Mouse (Mus musculus): ENCODE results near the gene Ccdc149. TPM values are rescaled to one million over a fixed set of nuclear protein-coding genes. Genes with fewer than 3 reads are reported as not detected.

Gene Ccdc149
- polyA plus RNA-seq, 1 experiment from 2014 or later = 3.2 TPM

DNA sequence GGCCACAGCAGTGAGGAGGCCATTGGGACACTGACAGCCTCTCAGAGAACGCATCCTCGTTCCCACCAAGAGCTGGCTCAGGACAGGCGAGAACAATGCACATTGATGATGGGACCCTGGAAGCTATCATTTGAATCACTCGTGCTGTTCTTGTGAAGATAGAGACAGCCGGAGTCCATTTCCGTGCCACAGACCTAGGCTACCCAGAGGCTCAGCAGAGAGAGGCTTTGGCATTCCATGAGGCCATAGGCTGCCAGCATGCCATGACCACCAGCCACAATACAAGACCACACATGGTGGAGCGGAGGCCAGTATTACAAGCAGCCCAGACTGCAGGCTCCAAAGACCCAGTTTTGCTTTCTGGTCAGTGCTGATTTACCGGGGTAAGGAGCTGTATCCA lies 88.5 kb downstream of the Ccdc149 start:
- no peak for ATAC-seq (replicated peaks; ENCODE audit: low FRiP score)
- no peaks in the 10 kb centered on the region for H3K9me3 ChIP-seq (ENCODE audit: control insufficient read depth, low read length)
- no peak overlapping the region for H3K4me2 ChIP-seq (ENCODE audit: low read depth, low read length, severe bottlenecking)
- H3K27ac ChIP-seq (ENCODE audit: low read depth, low read length) = no peak overlapping the region
- H3K27me3 ChIP-seq (ENCODE audit: control insufficient read depth, insufficient read depth, low read length) = no peaks in the 10 kb centered on the region
- H3K9ac ChIP-seq (ENCODE audit: low read length) = no peak overlapping the region
- no peaks in the 10 kb centered on the region for H3K4me1 ChIP-seq (replicated peaks; ENCODE audit: control insufficient read depth, insufficient read depth, low read length)
- H3K4me3 ChIP-seq (ENCODE audit: low read depth, low read length) = no peak overlapping the region
- no peak for DNase-seq (ENCODE audit: low spot score)
- 86% methylated on average over 8 of the region's 8 CpGs for WGBS
- no peaks in the 10 kb centered on the region for H3K36me3 ChIP-seq (ENCODE audit: control insufficient read depth, insufficient read depth, low read length)

DNA sequence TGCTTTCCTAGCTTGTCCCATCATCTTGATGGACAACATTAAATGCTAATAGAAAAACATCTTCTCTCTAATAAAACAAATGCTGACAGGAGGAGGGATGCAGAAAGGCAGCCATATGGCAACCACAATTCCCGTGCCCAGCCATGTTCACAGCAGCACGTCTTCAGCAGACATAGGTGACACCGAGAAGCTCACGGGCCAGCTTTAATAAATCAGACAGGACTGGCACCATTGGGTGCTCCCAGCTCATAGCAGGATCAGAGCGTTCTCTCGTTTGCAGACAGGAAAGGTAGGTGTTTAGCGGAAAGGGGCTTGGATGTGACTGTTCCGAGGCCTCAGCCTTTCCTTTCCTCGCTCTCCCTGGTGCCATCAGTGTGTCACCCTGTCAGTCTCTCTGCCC lies 95.5 kb downstream of the Ccdc149 start:
- ATAC-seq (replicated peaks; ENCODE audit: low FRiP score) = no peak
- no peak for DNase-seq (ENCODE audit: low spot score)
- Histone ChIP-seq H3K27me3 (ENCODE audit: control insufficient read depth, insufficient read depth, low read length) (no peaks in the 10 kb centered on the region), H3K9ac (ENCODE audit: low read length) (no peak overlapping the region), H3K9me3 (ENCODE audit: control insufficient read depth, low read length) (no peaks in the 10 kb centered on the region), H3K4me2 (ENCODE audit: low read depth, low read length, severe bottlenecking) (no peak overlapping the region), H3K36me3 (ENCODE audit: control insufficient read depth, insufficient read depth, low read length) (no peaks in the 10 kb centered on the region), H3K27ac (ENCODE audit: low read depth, low read length) (no peak overlapping the region), H3K4me3 (ENCODE audit: low read depth, low read length) (no peak overlapping the region), H3K4me1 (replicated peaks; ENCODE audit: control insufficient read depth, insufficient read depth, low read length) (no peaks in the 10 kb centered on the region)
- 89% methylated on average over 9 of the region's 9 CpGs for WGBS

DNA sequence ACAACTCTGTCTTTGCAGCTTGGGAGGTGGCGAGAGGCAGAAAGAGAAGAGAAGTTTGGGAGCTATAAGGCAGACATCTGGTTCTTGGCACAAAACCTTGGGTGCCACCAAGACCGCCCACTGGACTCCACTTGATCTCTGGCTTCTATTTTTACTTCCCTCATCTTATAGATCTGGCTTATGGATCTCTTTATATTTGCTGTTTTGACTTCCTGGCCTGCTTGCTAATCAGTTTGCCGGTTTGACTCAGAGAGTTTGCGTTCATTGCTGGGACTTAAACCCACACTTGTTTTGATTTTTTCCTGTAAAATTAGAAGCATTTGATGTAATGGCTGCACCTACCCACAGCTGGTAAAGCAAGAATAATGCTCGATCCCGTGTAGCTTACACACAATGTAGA lies 100.4 kb downstream of the Ccdc149 start:
- no peaks in the 10 kb centered on the region for H3K27me3 ChIP-seq (ENCODE audit: control insufficient read depth, insufficient read depth, low read length)
- H3K4me2 ChIP-seq (ENCODE audit: low read depth, low read length, severe bottlenecking) = no peak overlapping the region
- H3K36me3 ChIP-seq (ENCODE audit: control insufficient read depth, insufficient read depth, low read length) = no peaks in the 10 kb centered on the region
- H3K9me3 ChIP-seq (ENCODE audit: control insufficient read depth, low read length) = no peaks in the 10 kb centered on the region
- no peak overlapping the region for H3K27ac ChIP-seq (ENCODE audit: low read depth, low read length)
- H3K4me1 ChIP-seq (replicated peaks; ENCODE audit: control insufficient read depth, insufficient read depth, low read length) = no peaks in the 10 kb centered on the region; the same call in 1 of the 2 replicates
- H3K4me3 ChIP-seq (ENCODE audit: low read depth, low read length) = no peak overlapping the region
- H3K9ac ChIP-seq (ENCODE audit: low read length) = no peak overlapping the region
- WGBS = 90% methylated on average over 6 of the region's 6 CpGs
- ATAC-seq (replicated peaks; ENCODE audit: low FRiP score) = no peak
- DNase-seq (ENCODE audit: low spot score) = no peak

DNA sequence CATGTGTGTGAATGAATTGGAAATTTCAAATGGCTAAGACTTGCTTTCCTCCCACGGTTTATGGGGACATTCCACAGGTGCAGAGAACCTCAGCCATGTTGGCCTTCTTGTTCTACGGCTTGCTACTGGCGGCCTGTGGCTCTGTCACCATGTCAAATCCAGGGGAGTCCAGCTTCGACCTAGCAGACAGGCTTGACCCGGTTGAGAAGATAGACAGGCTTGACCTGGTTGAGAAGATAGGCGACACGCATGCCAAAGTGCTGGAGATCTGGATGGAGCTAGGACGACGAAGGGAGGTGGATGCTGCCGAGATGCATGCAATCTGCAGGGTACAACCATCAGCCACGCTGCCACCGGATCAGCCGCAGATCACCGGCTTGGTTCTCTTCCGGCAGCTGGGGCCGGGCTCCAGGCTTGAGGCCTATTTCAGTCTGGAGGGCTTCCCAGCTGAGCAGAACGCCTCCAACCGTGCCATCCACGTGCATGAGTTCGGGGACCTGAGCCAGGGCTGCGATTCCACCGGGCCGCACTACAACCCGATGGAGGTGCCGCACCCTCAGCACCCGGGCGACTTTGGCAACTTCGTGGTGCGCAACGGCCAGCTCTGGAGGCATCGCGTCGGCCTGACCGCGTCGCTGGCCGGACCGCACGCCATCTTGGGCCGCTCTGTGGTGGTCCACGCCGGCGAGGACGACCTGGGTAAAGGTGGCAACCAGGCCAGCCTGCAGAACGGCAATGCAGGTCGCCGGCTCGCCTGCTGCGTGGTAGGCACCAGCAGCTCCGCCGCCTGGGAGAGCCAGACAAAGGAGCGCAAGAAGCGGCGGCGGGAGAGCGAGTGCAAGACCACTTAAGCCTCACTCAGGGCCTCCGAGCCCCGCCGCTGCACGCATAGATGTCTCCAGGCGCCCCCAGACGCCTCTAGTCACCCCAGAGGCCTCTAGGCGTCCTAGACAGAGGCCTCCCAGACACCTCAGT lies 103.2 kb downstream of the Ccdc149 start:
- H3K9ac ChIP-seq (ENCODE audit: low read length) = peak overlapping the region; percentile 37
- no peak for ATAC-seq (replicated peaks; ENCODE audit: low FRiP score)
- no peak overlapping the region for H3K4me3 ChIP-seq (ENCODE audit: low read depth, low read length)
- WGBS = 49% methylated on average over 63 of the region's 63 CpGs
- H3K9me3 ChIP-seq (ENCODE audit: control insufficient read depth, low read length) = no peaks in the 10 kb centered on the region
- no peaks in the 10 kb centered on the region; the same call in 1 of the 2 replicates for H3K4me1 ChIP-seq (replicated peaks; ENCODE audit: control insufficient read depth, insufficient read depth, low read length)
- H3K27ac ChIP-seq (ENCODE audit: low read depth, low read length) = no peak overlapping the region
- peak; percentile 63 for DNase-seq (ENCODE audit: low spot score)
- no peaks in the 10 kb centered on the region for H3K27me3 ChIP-seq (ENCODE audit: control insufficient read depth, insufficient read depth, low read length)
- H3K4me2 ChIP-seq (ENCODE audit: low read depth, low read length, severe bottlenecking) = peak overlapping the region; percentile 39
- H3K36me3 ChIP-seq (ENCODE audit: control insufficient read depth, insufficient read depth, low read length) = no peaks in the 10 kb centered on the region

DNA sequence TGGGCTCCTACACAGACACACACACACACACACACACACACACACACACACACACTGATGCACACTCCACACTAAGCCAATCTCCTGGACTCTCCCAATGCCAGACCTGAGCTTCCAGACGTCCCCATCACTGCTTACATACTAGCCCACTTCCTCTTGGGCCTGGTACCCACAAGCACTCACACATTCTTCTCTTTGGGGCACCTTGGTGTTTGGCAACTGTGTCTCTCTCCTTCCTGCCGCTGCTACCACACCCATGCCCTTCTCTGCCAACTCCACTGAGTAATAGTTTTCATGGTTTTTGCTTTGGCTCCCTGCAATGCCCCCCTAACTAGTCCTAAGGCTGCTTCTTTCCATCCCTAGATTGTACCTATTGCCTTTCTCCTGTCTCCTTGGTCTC lies 104.7 kb downstream of the Ccdc149 start:
- no peaks in the 10 kb centered on the region for H3K36me3 ChIP-seq (ENCODE audit: control insufficient read depth, insufficient read depth, low read length)
- no peaks in the 10 kb centered on the region for H3K9me3 ChIP-seq (ENCODE audit: control insufficient read depth, low read length)
- no peaks in the 10 kb centered on the region; the same call in 1 of the 2 replicates for H3K4me1 ChIP-seq (replicated peaks; ENCODE audit: control insufficient read depth, insufficient read depth, low read length)
- WGBS = 85% methylated on average over 2 of the region's 2 CpGs
- H3K4me2 ChIP-seq (ENCODE audit: low read depth, low read length, severe bottlenecking) = no peak overlapping the region
- H3K4me3 ChIP-seq (ENCODE audit: low read depth, low read length) = no peak overlapping the region
- no peak overlapping the region for H3K27ac ChIP-seq (ENCODE audit: low read depth, low read length)
- no peak overlapping the region for H3K9ac ChIP-seq (ENCODE audit: low read length)
- ATAC-seq (replicated peaks; ENCODE audit: low FRiP score) (no peak), DNase-seq (ENCODE audit: low spot score) (no peak)
- no peaks in the 10 kb centered on the region for H3K27me3 ChIP-seq (ENCODE audit: control insufficient read depth, insufficient read depth, low read length)

DNA sequence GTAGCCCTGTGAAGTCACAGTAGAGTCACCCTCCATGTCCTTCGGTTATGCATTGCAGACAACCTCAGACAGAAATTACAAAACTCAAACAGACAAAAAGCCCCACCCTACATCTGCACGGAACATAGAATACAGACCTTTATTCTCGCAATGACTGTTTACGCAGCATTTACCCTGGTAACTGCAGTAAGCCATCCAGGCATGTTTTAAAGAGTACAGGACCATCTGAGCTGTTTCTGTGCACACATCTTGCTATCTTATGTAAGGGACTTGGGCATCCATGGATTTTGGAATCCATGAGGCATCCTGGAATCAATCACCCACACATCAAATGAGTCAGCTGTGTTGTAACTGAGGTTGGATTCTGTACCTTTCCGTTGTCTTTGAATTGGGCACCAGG lies 105.4 kb downstream of the Ccdc149 start:
- no peak for DNase-seq (ENCODE audit: low spot score)
- H3K9ac ChIP-seq (ENCODE audit: low read length) = no peak overlapping the region
- ATAC-seq (replicated peaks; ENCODE audit: low FRiP score) = no peak
- no peaks in the 10 kb centered on the region for H3K9me3 ChIP-seq (ENCODE audit: control insufficient read depth, low read length)
- no peak overlapping the region for H3K4me3 ChIP-seq (ENCODE audit: low read depth, low read length)
- no peaks in the 10 kb centered on the region; the same call in 1 of the 2 replicates for H3K4me1 ChIP-seq (replicated peaks; ENCODE audit: control insufficient read depth, insufficient read depth, low read length)
- no peak overlapping the region for H3K27ac ChIP-seq (ENCODE audit: low read depth, low read length)
- H3K4me2 ChIP-seq (ENCODE audit: low read depth, low read length, severe bottlenecking) = no peak overlapping the region
- 95% methylated on average over 5 of the region's 5 CpGs for WGBS
- H3K36me3 ChIP-seq (ENCODE audit: control insufficient read depth, insufficient read depth, low read length) = no peaks in the 10 kb centered on the region
- H3K27me3 ChIP-seq (ENCODE audit: control insufficient read depth, insufficient read depth, low read length) = no peaks in the 10 kb centered on the region

DNA sequence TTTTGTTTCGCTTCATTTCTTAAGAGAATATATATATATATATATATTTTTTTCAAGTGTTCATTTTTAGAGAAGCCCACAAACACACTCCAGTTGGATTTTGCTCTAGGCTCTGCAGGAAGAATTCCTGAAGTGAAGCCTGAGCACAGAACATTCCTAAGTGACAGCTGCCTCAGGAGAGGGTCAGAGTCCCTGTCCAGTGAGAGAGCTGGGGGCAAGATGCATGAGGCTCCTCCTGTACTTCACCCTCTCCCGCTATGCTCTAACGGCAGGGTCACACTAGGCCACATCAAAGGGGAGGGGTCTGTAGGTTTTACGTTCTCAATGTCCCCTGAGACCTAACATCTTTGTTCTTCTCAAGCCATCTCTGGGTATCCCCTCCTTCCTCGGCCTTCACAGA lies 106.8 kb downstream of the Ccdc149 start:
- WGBS = 74% methylated on average over 5 of the region's 5 CpGs
- Histone ChIP-seq H3K4me3 (ENCODE audit: low read depth, low read length) (no peak overlapping the region), H3K36me3 (ENCODE audit: control insufficient read depth, insufficient read depth, low read length) (no peaks in the 10 kb centered on the region), H3K9me3 (ENCODE audit: control insufficient read depth, low read length) (no peaks in the 10 kb centered on the region), H3K4me2 (ENCODE audit: low read depth, low read length, severe bottlenecking) (no peak overlapping the region), H3K27me3 (ENCODE audit: control insufficient read depth, insufficient read depth, low read length) (no peaks in the 10 kb centered on the region), H3K4me1 (replicated peaks; ENCODE audit: control insufficient read depth, insufficient read depth, low read length) (no peaks in the 10 kb centered on the region; the same call in 1 of the 2 replicates), H3K27ac (ENCODE audit: low read depth, low read length) (no peak overlapping the region), H3K9ac (ENCODE audit: low read length) (no peak overlapping the region)
- ATAC-seq (replicated peaks; ENCODE audit: low FRiP score) (no peak), DNase-seq (ENCODE audit: low spot score) (no peak)

DNA sequence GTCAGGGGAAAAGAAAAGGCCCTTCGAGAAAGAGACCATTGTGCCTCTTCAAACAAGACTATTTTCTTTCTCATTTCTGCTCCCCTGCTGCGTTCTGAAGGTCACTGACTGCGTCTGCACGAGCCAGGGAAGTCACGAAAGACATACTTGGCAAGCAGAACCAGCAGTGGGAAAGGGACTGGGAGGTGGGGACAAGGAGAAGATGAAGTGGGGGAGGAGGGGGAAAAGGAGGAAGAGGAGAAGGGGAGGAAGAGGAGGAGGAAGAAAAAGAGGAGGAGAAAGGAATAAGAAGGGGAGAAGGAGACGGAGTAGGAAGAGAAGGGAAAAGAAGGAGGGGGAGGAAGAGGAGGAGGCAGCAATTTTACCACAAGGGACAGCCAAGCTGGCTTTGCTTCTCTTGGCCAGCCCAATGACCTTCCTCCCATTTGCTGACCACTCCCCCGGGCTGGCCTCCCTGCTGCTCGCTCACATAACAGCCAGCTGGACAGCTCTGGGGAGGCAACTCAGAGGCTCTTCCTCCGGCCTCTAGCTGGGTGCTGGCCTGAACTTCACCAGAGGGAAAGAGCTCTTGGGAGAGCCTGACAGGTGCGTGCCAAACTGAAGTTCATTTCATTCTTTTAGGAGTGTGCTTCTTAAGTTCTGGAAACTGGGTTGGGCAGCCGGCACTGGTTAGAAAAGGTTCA lies 107.7 kb downstream of the Ccdc149 start, which contains the start of gene Sod3:
Gene Sod3 (plus strand): TSS at position 324 of the 683 bp plus-strand sequence.
- Histone ChIP-seq H3K27me3 (ENCODE audit: control insufficient read depth, insufficient read depth, low read length) (no peaks in the 10 kb centered on the region), H3K4me1 (replicated peaks; ENCODE audit: control insufficient read depth, insufficient read depth, low read length) (no peaks in the 10 kb centered on the region; the same call in 1 of the 2 replicates), H3K9ac (ENCODE audit: low read length) (no peak within 1 kb of the TSS), H3K4me3 (ENCODE audit: low read depth, low read length) (no peak within 1 kb of the TSS), H3K36me3 (ENCODE audit: control insufficient read depth, insufficient read depth, low read length) (no peaks in the 10 kb centered on the region), H3K27ac (ENCODE audit: low read depth, low read length) (no peak within 1 kb of the TSS), H3K4me2 (ENCODE audit: low read depth, low read length, severe bottlenecking) (no peak within 1 kb of the TSS), H3K9me3 (ENCODE audit: control insufficient read depth, low read length) (no peaks in the 10 kb centered on the region)
- WGBS = 21% methylated on average over 11 of the region's 11 CpGs
- DNase-seq (ENCODE audit: low spot score) (no peak), ATAC-seq (replicated peaks; ENCODE audit: low FRiP score) (no peak)
